Mouse (Mus musculus) MEL (cell line): ENCODE data around the gene Ddx19a. TPM values are rescaled to one million over a fixed set of nuclear protein-coding genes. Genes with fewer than 3 reads are reported as not detected.
A peak's percentile ranks its signal among the peaks of the same experiment; 100 is the strongest.

Experiments
- DNase-seq: peaks from one replicate; pipeline ENCODE4 v3.0.0; 2011; ENCODE audit warnings: low read depth, low spot score
- H3K27ac ChIP-seq: 2 replicates; pipeline ENCODE4 v1.5.1; 2012; ENCODE audit warnings: low read depth, mild to moderate bottlenecking, control low read depth, low read length, moderate library complexity; ENCODE audit not compliant: control insufficient read depth
- H3K27me3 ChIP-seq, 2 experiments: fragments of 150-350 bp in 1 of 2; sonication (generic) in 1 of 2; 2 replicates each; pipeline ENCODE4 v1.6.1; 2012; ENCODE audit warnings: low read length in 2 of 2, mild to moderate bottlenecking in 2 of 2, improper control_type of control experiment in 1 of 2, moderate library complexity in 1 of 2; ENCODE audit not compliant: insufficient read depth in 2 of 2, control insufficient read depth in 1 of 2
- H3K36me3 ChIP-seq, 2 experiments: 2 replicates each; pipeline ENCODE4 v1.6.1; 2012 to 2014; ENCODE audit warnings: low read length in 2 of 2, improper control_type of control experiment in 1 of 2, inconsistent platforms in 1 of 2, mild to moderate bottlenecking in 1 of 2; ENCODE audit not compliant: insufficient read depth in 2 of 2, control insufficient read depth in 1 of 2
- H3K4me1 ChIP-seq, 2 experiments: fragments of 150-350 bp in 1 of 2; sonication (generic) in 1 of 2; 2 replicates each; pipeline ENCODE4 v1.6.1; 2012; ENCODE audit warnings: low read length in 2 of 2, improper control_type of control experiment in 1 of 2, mild to moderate bottlenecking in 1 of 2; ENCODE audit not compliant: insufficient read depth in 2 of 2, control insufficient read depth in 1 of 2
- H3K4me3 ChIP-seq, 2 experiments: fragments of 150-350 bp in 1 of 2; sonication (generic) in 1 of 2; 2 replicates each; pipeline ENCODE4 v1.5.1; 2012; ENCODE audit warnings: low read depth in 2 of 2, low read length in 2 of 2, mild to moderate bottlenecking in 2 of 2, moderate library complexity in 2 of 2, control low read depth in 1 of 2, improper control_type of control experiment in 1 of 2; ENCODE audit not compliant: control insufficient read depth in 1 of 2, insufficient read depth in 1 of 2
- H3K79me2 ChIP-seq: 2 replicates; pipeline ENCODE4 v1.6.1; 2012; ENCODE audit warnings: mild to moderate bottlenecking, low read length, moderate library complexity; ENCODE audit not compliant: control insufficient read depth, poor library complexity, insufficient read depth
- H3K9ac ChIP-seq: 2 replicates; pipeline ENCODE4 v1.6.1; 2012; ENCODE audit warnings: low read depth, mild to moderate bottlenecking, control low read depth, low read length, moderate library complexity; ENCODE audit not compliant: control insufficient read depth, poor library complexity, severe bottlenecking
- H3K9me3 ChIP-seq: fragments of 150-350 bp; sonication (generic); replicated peaks from 2 replicates; pipeline ENCODE4 v1.6.1; 2012; ENCODE audit warnings: mild to moderate bottlenecking, low read length, improper control_type of control experiment, moderate library complexity; ENCODE audit not compliant: insufficient read depth
- CHD1 ChIP-seq: IDR thresholded peaks from 2 replicates; pipeline ENCODE4 v1.6.1; 2012; ENCODE audit warnings: low read depth, mild to moderate bottlenecking, inconsistent platforms, low read length, improper control_type of control experiment
- CHD2 ChIP-seq: IDR thresholded peaks from 2 replicates; pipeline ENCODE4 v1.6.1; 2011; ENCODE audit warnings: low read length, improper control_type of control experiment
- CTCF ChIP-seq, 3 experiments: IDR thresholded peaks in 2 of 3; conservative IDR thresholded peaks in 1 of 3; 2 replicates each; pipeline ENCODE4 v1.5.1; 2011 to 2012; ENCODE audit warnings: low read length in 3 of 3, low read depth in 2 of 3, mild to moderate bottlenecking in 2 of 3, improper control_type of control experiment in 1 of 3, inconsistent platforms in 1 of 3, mixed read lengths in 1 of 3, moderate library complexity in 1 of 3; ENCODE audit not compliant: control insufficient read depth in 1 of 3, insufficient read depth in 1 of 3, poor library complexity in 1 of 3, severe bottlenecking in 1 of 3
- EP300 ChIP-seq, 2 experiments: IDR thresholded peaks; 2 replicates each; pipeline ENCODE4 v1.6.1; 2011; ENCODE audit warnings: improper control_type of control experiment in 2 of 2, low read length in 2 of 2, low read depth in 1 of 2, mild to moderate bottlenecking in 1 of 2
- ETS1 ChIP-seq: IDR thresholded peaks from 2 replicates; pipeline ENCODE4 v1.6.1; 2012; ENCODE audit warnings: low read depth, mild to moderate bottlenecking, inconsistent platforms, low read length, improper control_type of control experiment, moderate library complexity
- GABPA ChIP-seq: IDR thresholded peaks from 2 replicates; pipeline ENCODE4 v1.6.1; 2012; ENCODE audit warnings: low read depth, mild to moderate bottlenecking, inconsistent platforms, low read length, improper control_type of control experiment, moderate library complexity
- GATA1 ChIP-seq: IDR thresholded peaks from 2 replicates; pipeline ENCODE4 v1.6.1; 2011; ENCODE audit warnings: low read depth, low read length, improper control_type of control experiment
- JUND ChIP-seq: IDR thresholded peaks from 2 replicates; pipeline ENCODE4 v1.6.1; 2011; ENCODE audit warnings: low read depth, mild to moderate bottlenecking, improper control_type of control experiment, low read length
- KAT2A ChIP-seq: conservative IDR thresholded peaks from 2 replicates; pipeline ENCODE4 v1.6.1; 2012; ENCODE audit warnings: low read depth, low read length, improper control_type of control experiment, inconsistent platforms
- MAFK ChIP-seq: IDR thresholded peaks from 2 replicates; pipeline ENCODE4 v1.6.1; 2011; ENCODE audit warnings: low read depth, mild to moderate bottlenecking, low read length, improper control_type of control experiment, borderline replicate concordance
- MAX ChIP-seq: IDR thresholded peaks from 2 replicates; pipeline ENCODE4 v1.6.1; 2011; ENCODE audit warnings: low read length, improper control_type of control experiment
- MXI1 ChIP-seq: IDR thresholded peaks from 2 replicates; pipeline ENCODE4 v1.6.1; 2011; ENCODE audit warnings: mild to moderate bottlenecking, low read depth, low read length, improper control_type of control experiment
- MYC ChIP-seq: IDR thresholded peaks from 2 replicates; pipeline ENCODE4 v1.6.1; 2011; ENCODE audit warnings: low read depth, mild to moderate bottlenecking, low read length, improper control_type of control experiment, moderate library complexity
- NELFE ChIP-seq: IDR thresholded peaks from 2 replicates; pipeline ENCODE4 v1.6.1; 2011; ENCODE audit warnings: low read depth, low read length, improper control_type of control experiment
- NRF1 ChIP-seq: IDR thresholded peaks from 2 replicates; pipeline ENCODE4 v1.6.1; 2014; ENCODE audit warnings: low read depth, mild to moderate bottlenecking, inconsistent platforms, low read length, improper control_type of control experiment, moderate library complexity; ENCODE audit not compliant: poor library complexity, insufficient read depth, severe bottlenecking
- POLR2AphosphoS2 ChIP-seq: IDR thresholded peaks from 2 replicates; pipeline ENCODE4 v1.6.1; 2011; ENCODE audit warnings: low read length, improper control_type of control experiment
- POLR2AphosphoS5 ChIP-seq: IDR thresholded peaks from 2 replicates; pipeline ENCODE4 v1.6.1; 2012; ENCODE audit warnings: low read depth, borderline replicate concordance, mild to moderate bottlenecking, inconsistent platforms, low read length, moderate library complexity, mixed read lengths
- RAD21 ChIP-seq: IDR thresholded peaks from 2 replicates; pipeline ENCODE4 v1.6.1; 2011; ENCODE audit warnings: mild to moderate bottlenecking, low read depth, low read length, improper control_type of control experiment
- RCOR1 ChIP-seq: IDR thresholded peaks from 2 replicates; pipeline ENCODE4 v1.6.1; 2012; ENCODE audit warnings: low read depth, mild to moderate bottlenecking, inconsistent platforms, low read length, improper control_type of control experiment
- SIN3A ChIP-seq: IDR thresholded peaks from 2 replicates; pipeline ENCODE4 v1.6.1; 2012; ENCODE audit warnings: low read length, improper control_type of control experiment, inconsistent platforms
- SMC3 ChIP-seq: IDR thresholded peaks from 2 replicates; pipeline ENCODE4 v1.6.1; 2011; ENCODE audit warnings: low read depth, low read length, improper control_type of control experiment
- TAL1 ChIP-seq: IDR thresholded peaks from 2 replicates; pipeline ENCODE4 v1.6.1; 2012; ENCODE audit warnings: mild to moderate bottlenecking, inconsistent platforms, low read length, moderate library complexity, mixed read lengths
- TBP ChIP-seq: IDR thresholded peaks from 2 replicates; pipeline ENCODE4 v1.8.0; 2011; ENCODE audit warnings: low read depth, low read length, improper control_type of control experiment
- TCF12 ChIP-seq: IDR thresholded peaks from 2 replicates; pipeline ENCODE4 v1.6.1; 2014; ENCODE audit warnings: low read depth, mild to moderate bottlenecking, inconsistent platforms, low read length, improper control_type of control experiment, moderate library complexity
- UBTF ChIP-seq: IDR thresholded peaks from 2 replicates; pipeline ENCODE4 v1.6.1; 2012; ENCODE audit warnings: low read depth, mild to moderate bottlenecking, inconsistent platforms, low read length, improper control_type of control experiment, moderate library complexity, borderline replicate concordance; ENCODE audit not compliant: insufficient read depth
- USF1 ChIP-seq: IDR thresholded peaks from 2 replicates; pipeline ENCODE4 v1.6.1; 2014; ENCODE audit warnings: low read depth, mild to moderate bottlenecking, inconsistent platforms, low read length, improper control_type of control experiment, moderate library complexity
- USF2 ChIP-seq, 2 experiments: IDR thresholded peaks; 2 replicates each; pipeline ENCODE4 v1.6.1; 2011 to 2012; ENCODE audit warnings: improper control_type of control experiment in 2 of 2, low read length in 2 of 2, borderline replicate concordance in 1 of 2, inconsistent platforms in 1 of 2, low read depth in 1 of 2, mild to moderate bottlenecking in 1 of 2; ENCODE audit not compliant: insufficient read depth in 1 of 2
- ZC3H11A ChIP-seq: IDR thresholded peaks from 2 replicates; pipeline ENCODE4 v1.6.1; 2012; ENCODE audit warnings: low read depth, mild to moderate bottlenecking, inconsistent platforms, low read length, improper control_type of control experiment
- ZKSCAN1 ChIP-seq: IDR thresholded peaks from 2 replicates; pipeline ENCODE4 v1.6.1; 2012; ENCODE audit warnings: low read depth, mild to moderate bottlenecking, inconsistent platforms, low read length, improper control_type of control experiment, moderate library complexity
- polyA plus RNA-seq, 2 experiments: library from polyadenylated mRNA; stranded (reverse) in 1 of 2; unstranded in 1 of 2; fragments of >175 nt in 1 of 2; fragments of >200 nt in 1 of 2; gene quantifications; 2 replicates each; pipeline versions ENCODE4 v1.2.1 to v1.2.4; 2012; ENCODE audit warnings: low replicate concordance in 2 of 2, low read depth in 1 of 2; ENCODE audit not compliant: insufficient read length in 2 of 2, insufficient read depth in 1 of 2, missing spikeins in 1 of 2
- total RNA-seq: library from RNA; depleted of rRNA; stranded (reverse); fragments of 300-350 nt; gene quantifications from 2 replicates; pipeline ENCODE4 v1.2.3, GENCODE M21; 2012

Ddx19a gene
- total and polyA plus RNA-seq, 3 experiments = 17.0 to 168 (median 59.0) TPM

- TF ChIP-seq ZC3H11A (no peak), TAL1 (peak; percentile 22; the same call in 1 of the 2 replicates), POLR2AphosphoS2 (no peak), NRF1 (no peak), MXI1 (peak; percentile 55; the same call in 1 of the 2 replicates), JUND (peak; percentile 94), SMC3 (0 out of 2 replicates have a peak, but pooled peaks have one; percentile 13), RCOR1 (no peak), TCF12 (0 out of 2 replicates have a peak, but pooled peaks have one; percentile 29), RAD21 (no peak), CTCF (IDR thresholded peaks at IDR 0.05 in 2 of 3, conservative IDR thresholded peaks at IDR 0.05 in 1 of 3; ENCODE audit: control insufficient read depth in 1 of 3, insufficient read depth in 1 of 3, low read depth in 2 of 3, low read length in 3 of 3, poor library complexity in 1 of 3, severe bottlenecking in 1 of 3) (no peak; a peak in 1 of 6 replicates), ETS1 (peak; percentile 98), GABPA (no peak), CHD2 (no peak), UBTF (no peak), TBP (no peak), MAX (0 out of 2 replicates have a peak, but pooled peaks have one; percentile 6), USF1 (no peak), ZKSCAN1 (no peak), GATA1 (peak; percentile 88), CHD1 (no peak), MYC (no peak), POLR2AphosphoS5 (no peak), KAT2A (no peak), EP300 (IDR thresholded peaks at IDR 0.05; ENCODE audit: low read depth in 1 of 2, low read length in 2 of 2) (peak; percentile 60 to 76; a peak in 3 of 4 replicates), NELFE (no peak), USF2 (IDR thresholded peaks at IDR 0.05; ENCODE audit: borderline replicate concordance in 1 of 2, insufficient read depth in 1 of 2, low read depth in 1 of 2, low read length in 2 of 2) (no peak), MAFK (no peak), SIN3A (peak; percentile 63)
- Histone ChIP-seq H3K36me3 (peaks cover 0 to 15% of the 10 kb centered on the region in 2 experiments; a peak in 2 of 4 replicates), H3K27ac (0 out of 2 replicates have a peak overlapping the region, but pooled peaks have one; percentile 15), H3K4me3 (no peak overlapping the region), H3K9me3 (no peaks in the 10 kb centered on the region), H3K27me3 (no peaks in the 10 kb centered on the region), H3K9ac (no peak overlapping the region), H3K4me1 (peaks cover 4 to 18% of the 10 kb centered on the region in 2 experiments), H3K79me2 (no peaks in the 10 kb centered on the region)
- peak; percentile 90 for DNase-seq
These were observed 32.0 kb downstream of the Ddx19a start for GRCm38 (mm10) chr8:110965594-110965993.
